Comparison of ENCODE assay signal across 50 mouse cellular contexts in the genomic region with DNA sequence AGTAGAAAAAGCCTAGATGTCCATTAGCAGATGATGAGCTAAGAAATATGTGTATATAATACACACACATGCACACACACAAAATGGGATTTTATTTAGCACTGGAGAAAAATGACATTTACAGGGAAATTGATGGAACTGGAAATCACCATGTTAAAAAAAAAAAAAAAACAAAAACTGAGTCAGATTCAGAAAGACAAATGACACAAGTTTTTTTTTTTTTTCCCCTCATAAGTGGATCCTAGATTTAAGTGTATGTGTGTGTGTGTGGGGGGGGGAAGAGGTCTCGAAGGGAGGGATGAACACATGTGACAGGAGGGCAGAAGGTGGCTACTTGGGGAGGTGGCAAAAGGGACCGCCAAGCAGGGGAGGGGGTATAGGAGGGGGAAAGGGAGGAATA. TPM values are rescaled to one million over a fixed set of nuclear protein-coding genes. Genes with fewer than 3 reads are reported as not detected.
"Had no signal": no experiment of that assay in that cellular context is flagged by ENCODE, and none has a peak within 500 bp of the region (broad histone marks: within the 10 kb centered on the region; RNA-seq: fewer than 3 reads in every experiment).

No protein-coding gene starts in this region.

- H3K27ac ChIP-seq: heart, embryonic 10.5 days; heart, embryonic 13.5 days; heart, embryonic 15.5 days; hindbrain, embryonic 10.5 days; hindbrain, embryonic 12.5 days; hindbrain, embryonic 13.5 days; hindbrain, embryonic 14.5 days; hindbrain, embryonic 15.5 days; hindbrain, postnatal 0 days; intestine, embryonic 15.5 days; kidney, embryonic 15.5 days; kidney, postnatal 0 days; layer of hippocampus, adult 2 months; left cerebral cortex, adult 2 months had no signal

- H3K4me1 ChIP-seq: heart, embryonic 15.5 days; hindbrain, embryonic 12.5 days; hindbrain, embryonic 15.5 days; intestine, embryonic 15.5 days had no signal

- ATAC-seq: hindbrain, embryonic 16.5 days; hindbrain, postnatal 0 days; inflammation-experienced regulatory T-cells, adult 6 months; intestine, embryonic 15.5 days; intestine, embryonic 16.5 days; intestine, postnatal 0 days had no signal

- H3K27me3 ChIP-seq: heart, embryonic 12.5 days; heart, embryonic 13.5 days; heart, embryonic 15.5 days; hindbrain, embryonic 12.5 days; hindbrain, embryonic 13.5 days; hindbrain, embryonic 15.5 days; intestine, embryonic 15.5 days; kidney, embryonic 15.5 days had no signal

- H3K4me2 ChIP-seq: heart, embryonic 11.5 days; heart, embryonic 12.5 days; heart, embryonic 13.5 days; heart, embryonic 15.5 days; hindbrain, embryonic 12.5 days; hindbrain, embryonic 13.5 days; hindbrain, embryonic 14.5 days; hindbrain, embryonic 15.5 days; intestine, embryonic 15.5 days; kidney, embryonic 15.5 days had no signal

- DNase-seq: heart, postnatal 10 days; heart, postnatal 14 days; heart, postnatal 36 days; heart, postnatal 4 days; kidney, adult 11 months; kidney, adult 18-20 months; kidney, adult 2 months; kidney, adult 8-10 months; kidney, adult 9 months; kidney, postnatal 10 days; kidney, postnatal 14 days; kidney, postnatal 25 days; kidney, postnatal 36 days; kidney, postnatal 4 days; layer of hippocampus, adult 9-11 months; layer of hippocampus, postnatal 36 days had no signal

- H3K4me3 ChIP-seq: heart, embryonic 10.5 days; heart, embryonic 12.5 days; heart, embryonic 13.5 days; heart, embryonic 15.5 days; hindbrain, embryonic 10.5 days; hindbrain, embryonic 12.5 days; hindbrain, embryonic 13.5 days; hindbrain, embryonic 15.5 days; intestine, embryonic 15.5 days; kidney, embryonic 15.5 days; layer of hippocampus, adult 2 months; left cerebral cortex, adult 2 months had no signal

- H3K36me3 ChIP-seq: heart, embryonic 10.5 days; heart, embryonic 12.5 days; heart, embryonic 13.5 days; heart, embryonic 15.5 days; hindbrain, embryonic 10.5 days; hindbrain, embryonic 12.5 days; hindbrain, embryonic 13.5 days; hindbrain, embryonic 15.5 days; intestine, embryonic 15.5 days; kidney, embryonic 15.5 days had no signal

- H3K9me3 ChIP-seq: heart, embryonic 10.5 days; heart, embryonic 12.5 days; heart, embryonic 13.5 days; heart, embryonic 15.5 days; hindbrain, embryonic 10.5 days; hindbrain, embryonic 12.5 days; hindbrain, embryonic 13.5 days; hindbrain, embryonic 15.5 days; intestine, embryonic 15.5 days; kidney, embryonic 15.5 days had no signal

- H3K9ac ChIP-seq: heart, embryonic 12.5 days; heart, embryonic 13.5 days; heart, embryonic 15.5 days; hindbrain, embryonic 12.5 days; hindbrain, embryonic 13.5 days; hindbrain, embryonic 14.5 days; hindbrain, embryonic 15.5 days; intestine, embryonic 15.5 days; kidney, embryonic 15.5 days had no signal

RNA-seq across cellular contexts. Expression of gene Fam71b, which starts 1.3 kb away (rescaled TPM):
- total RNA-seq: heart, postnatal 10 days; heart, postnatal 14 days; heart, postnatal 25 days; heart, postnatal 36 days; heart, postnatal 4 days; hematopoietic stem cell, adult 5-6 weeks; hindbrain, postnatal 0 days; layer of hippocampus, adult 18-20 months; layer of hippocampus, adult 2 months; layer of hippocampus, adult 8-10 months; layer of hippocampus, postnatal 10 days; layer of hippocampus, postnatal 14 days; layer of hippocampus, postnatal 25 days; layer of hippocampus, postnatal 36 days; left cerebral cortex, adult 18-20 months; left cerebral cortex, adult 2 months had no signal
- polyA plus RNA-seq: heart, embryonic 10.5 days; heart, embryonic 12.5 days; heart, embryonic 13.5 days; heart, embryonic 14.5 days; heart, embryonic 15.5 days; heart, postnatal 0 days; hindbrain, embryonic 10.5 days; hindbrain, embryonic 11.5 days; hindbrain, embryonic 12.5 days; hindbrain, embryonic 13.5 days; hindbrain, embryonic 14.5 days; hindbrain, embryonic 15.5 days; hindbrain, embryonic 16.5 days; hindbrain, postnatal 0 days; intestine, embryonic 14.5 days; intestine, embryonic 15.5 days; intestine, embryonic 16.5 days; intestine, postnatal 0 days; kidney, embryonic 14.5 days; kidney, embryonic 15.5 days; kidney, embryonic 16.5 days; kidney, postnatal 0 days had no signal

RNA-seq across cellular contexts. Expression of gene Itk, which starts 5.8 kb away (rescaled TPM):
- total RNA-seq: hindbrain, postnatal 0 days had no signal
- polyA plus RNA-seq: heart, embryonic 11.5 days; heart, embryonic 12.5 days; heart, embryonic 13.5 days; heart, embryonic 14.5 days; heart, postnatal 0 days; hindbrain, embryonic 10.5 days; hindbrain, embryonic 11.5 days; hindbrain, embryonic 12.5 days; hindbrain, embryonic 13.5 days; hindbrain, embryonic 15.5 days; hindbrain, embryonic 16.5 days had no signal
